Mouse (Mus musculus) left cerebral cortex, postnatal 10 days (tissue): ENCODE measurements at regions not wholly inside any gene's neighbourhood (a gene's known extent, or its start where the extent isn't known, plus 50 kb on each side); places are given as distances from the start of the nearest gene placed in this dataset.

Experiments used
- DNase-seq, 2 experiments: peaks; one replicate each; pipeline ENCODE4 v3.0.0; 2021 to 2022; ENCODE audit warnings: low spot score in 2 of 2, mixed read lengths in 1 of 2; ENCODE audit errors: extremely low spot score in 1 of 2
- intact Hi-C: fragments of 180-260 bp; cut with DNase I; formaldehyde crosslinking; loops from one replicate; pipeline ENCODE4 v1.15.1; 2025

DNA sequence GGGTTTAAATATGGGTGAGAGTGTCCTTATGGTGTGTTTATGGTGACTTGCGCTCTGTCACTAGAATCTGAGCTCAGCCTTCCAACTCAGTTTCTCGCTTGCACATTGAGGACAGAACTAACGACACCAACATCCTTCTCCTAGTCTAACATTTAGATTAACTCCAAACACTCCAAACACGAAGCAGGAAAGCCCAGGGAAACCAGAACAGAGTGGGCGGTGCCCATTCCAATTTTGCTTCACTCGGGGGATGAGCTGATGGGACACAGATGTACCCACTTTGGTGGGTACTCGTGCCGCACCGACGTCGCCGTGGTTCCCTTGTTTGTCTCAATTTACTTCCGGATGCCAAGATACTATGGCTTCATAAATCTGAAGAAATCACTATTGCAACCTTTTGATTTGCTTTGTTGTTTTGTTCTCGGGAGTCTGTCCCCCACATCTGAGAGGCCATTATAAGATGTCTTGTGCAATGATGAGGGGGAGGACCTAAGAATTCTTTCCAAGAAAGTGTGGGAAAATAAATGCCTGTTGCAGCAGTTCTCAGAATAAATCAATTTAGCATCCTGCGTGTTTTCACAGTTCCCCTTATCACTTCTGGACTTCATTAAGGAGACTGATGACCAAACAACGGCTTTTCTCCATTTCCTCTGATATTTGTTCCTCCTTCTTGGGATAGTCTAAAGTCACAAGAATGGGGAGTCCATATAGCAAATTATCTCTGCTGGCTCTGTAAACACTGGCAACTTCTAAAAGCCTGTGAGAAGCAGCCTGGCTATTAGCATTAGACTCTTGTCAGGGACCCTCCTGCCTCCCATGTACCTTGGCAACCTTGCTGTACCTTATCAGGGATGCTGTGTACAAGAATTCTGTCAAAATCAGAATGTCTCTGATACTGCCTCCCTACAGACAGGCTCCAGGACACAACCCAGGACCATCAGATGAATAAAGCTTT lies 96.2 kb upstream of the Klf9 start:
- no peak for DNase-seq
- intact Hi-C loops, result no loop called here

- no peak for DNase-seq
- intact Hi-C loops, result no loop called here
Observed at GRCm38 (mm10) chr19:23051456-23051855, 89.6 kb upstream of the Klf9 start.

DNA sequence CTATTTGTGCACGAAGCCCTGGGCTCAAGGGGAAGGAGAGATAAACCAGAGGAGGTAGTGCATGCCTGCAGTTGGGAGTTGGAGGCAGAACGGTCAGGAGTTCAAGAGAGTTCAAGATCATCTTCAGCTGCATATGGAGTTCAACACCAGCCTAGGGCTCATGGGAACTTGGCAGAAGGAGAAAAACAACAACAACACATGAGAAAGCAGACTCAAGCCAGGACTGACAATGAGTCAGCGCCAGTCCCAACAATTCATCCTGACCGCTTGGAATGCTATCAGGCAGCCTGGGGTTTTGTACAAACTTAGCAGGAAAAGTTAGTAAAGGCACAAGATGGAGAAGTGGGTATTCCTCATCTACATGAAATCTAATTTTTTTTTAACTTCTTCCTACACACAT lies 86.6 kb upstream of the Klf9 start:
- no peak for DNase-seq
- intact Hi-C loops, result no loop called here

DNA sequence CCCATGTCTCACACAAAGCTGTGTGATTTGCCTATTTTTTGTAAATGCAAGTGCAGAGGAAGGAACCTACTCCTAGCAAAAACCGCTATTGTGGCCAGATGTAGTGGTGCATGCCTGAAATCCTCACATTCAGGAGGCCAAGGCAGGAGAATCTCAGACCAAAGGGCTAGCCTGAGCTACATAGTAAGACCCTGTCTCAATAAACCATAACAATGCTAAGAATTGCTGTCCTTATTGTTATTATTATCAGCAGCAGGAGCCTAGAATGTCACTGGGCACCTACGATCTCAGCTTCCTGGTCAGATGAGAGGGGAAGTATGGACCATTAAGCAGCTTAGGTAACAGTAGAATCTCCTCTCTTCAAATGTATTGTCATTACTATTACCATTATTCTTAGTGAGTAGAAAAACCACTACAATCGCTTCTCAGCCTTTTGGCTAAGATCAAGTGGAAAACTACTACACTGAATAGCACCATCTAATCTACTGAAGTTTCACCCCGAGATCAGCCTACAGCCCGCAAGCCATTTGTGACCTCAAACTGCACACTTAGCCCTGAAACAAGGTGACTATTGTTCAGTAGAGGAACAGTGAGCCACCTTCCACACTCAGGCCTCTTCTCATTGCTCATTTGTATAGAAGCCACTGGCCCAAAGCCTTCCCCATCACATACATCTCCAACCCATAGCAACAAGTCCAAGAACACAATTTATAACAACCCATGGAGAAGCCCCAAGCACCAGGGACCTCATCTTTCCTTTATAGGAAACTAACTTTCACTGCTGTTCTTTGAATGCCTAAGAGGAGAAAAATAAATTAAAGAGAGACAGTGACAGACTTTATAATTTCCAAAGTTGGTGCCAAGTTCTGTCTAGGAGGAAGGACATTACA lies 84.9 kb upstream of the Klf9 start:
- intact Hi-C loops, result loop anchor here (2.0 to 5.0 kb wide), 2 partner anchors 79 to 139 kb away; no protein-coding TSS in a partner anchor

DNA sequence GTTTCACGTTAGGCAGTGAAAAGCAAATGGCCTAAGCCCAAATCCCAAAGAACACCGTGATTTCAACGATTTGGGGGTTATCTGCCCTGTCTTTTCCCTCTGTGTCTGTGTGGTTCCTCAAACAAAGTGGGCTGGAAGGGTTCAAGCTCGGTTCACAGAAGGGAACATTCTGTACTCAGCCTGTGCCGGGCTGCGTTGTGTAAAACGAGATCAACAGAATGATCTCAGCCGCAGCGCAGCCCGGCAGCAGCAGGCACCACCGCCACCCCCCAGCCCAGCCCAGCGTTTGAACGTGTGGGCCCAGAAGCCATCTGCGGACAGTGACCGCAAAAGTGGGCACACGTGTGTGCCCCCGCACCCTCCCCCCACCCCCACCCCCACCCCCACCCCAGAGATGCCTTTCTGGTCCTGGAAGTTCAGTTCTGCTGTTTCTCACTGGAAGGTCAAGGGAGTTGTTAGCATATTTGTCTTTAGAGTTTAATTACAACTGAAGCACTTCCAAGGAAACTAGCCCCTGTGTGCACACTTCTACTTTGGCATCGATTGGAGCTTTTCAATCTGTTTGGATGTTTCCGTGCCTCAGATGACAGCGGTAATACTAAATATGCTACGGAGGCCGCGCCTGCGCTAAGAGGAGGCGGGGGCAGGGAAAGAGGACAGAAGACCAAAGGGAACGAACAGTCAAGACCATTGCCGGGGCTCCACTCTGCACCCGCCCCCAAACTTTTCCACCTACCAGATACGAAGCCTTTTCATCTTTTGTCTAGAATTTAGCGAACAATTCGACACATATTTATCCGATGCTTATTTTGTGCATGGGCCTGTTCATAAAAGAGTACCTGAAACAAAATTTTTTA lies 83.9 kb upstream of the Klf9 start:
- intact Hi-C loops, result loop anchor here (2.0 to 5.0 kb wide), 2 partner anchors 78 to 140 kb away; no protein-coding TSS in a partner anchor
- peak; percentile 68 to 85 for DNase-seq

More for the DNA sequence above, 84.9 kb upstream of the Klf9 start:
- DNase-seq, result no peak

GRCm38 (mm10) chr19:23057739-23058501 lies 83.1 kb upstream of the Klf9 start:
- DNase-seq, result no peak
- intact Hi-C loops, result loop anchor here (2.0 to 5.0 kb wide), 2 partner anchors 77 to 141 kb away; no protein-coding TSS in a partner anchor

- DNase-seq, result peak in 1 of 2 experiments; percentile 30
- intact Hi-C loops, result loop anchor here (5.0 kb wide), 1 partner anchor 141 kb away; no protein-coding TSS in a partner anchor
Observed at GRCm38 (mm10) chr19:23058502-23058900, 82.5 kb upstream of the Klf9 start.

DNA sequence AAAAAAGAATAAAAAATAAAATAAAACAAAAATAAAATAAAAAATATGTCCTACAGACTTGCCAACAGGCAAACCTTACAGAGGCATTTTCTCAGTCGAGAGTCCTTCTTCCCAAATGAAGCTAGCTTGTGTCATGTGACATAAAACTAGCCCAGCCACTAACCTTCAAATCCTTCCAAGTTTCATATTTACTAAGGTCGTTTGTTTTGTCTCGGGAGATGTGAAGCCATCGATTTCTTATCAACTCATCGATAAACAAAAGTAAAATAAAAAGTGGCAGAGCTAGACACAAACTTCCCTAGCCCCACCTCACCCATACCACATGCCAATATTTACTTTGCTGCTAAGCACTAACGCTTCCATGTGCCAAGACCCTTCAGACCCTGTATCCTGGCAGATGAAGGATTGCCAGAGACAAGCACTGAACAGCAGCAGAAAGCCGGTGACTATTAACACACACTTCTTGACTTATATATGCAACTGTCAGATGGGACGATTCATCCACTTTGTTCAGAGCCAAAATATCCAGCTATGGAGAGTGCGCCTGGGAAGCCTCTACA lies 79.9 kb upstream of the Klf9 start:
- no peak for DNase-seq
- intact Hi-C loops, result no loop called here

- DNase-seq, result no peak
- intact Hi-C loops, result no loop called here
Observed at GRCm38 (mm10) chr19:23061906-23062305, 79.1 kb upstream of the Klf9 start.

DNA sequence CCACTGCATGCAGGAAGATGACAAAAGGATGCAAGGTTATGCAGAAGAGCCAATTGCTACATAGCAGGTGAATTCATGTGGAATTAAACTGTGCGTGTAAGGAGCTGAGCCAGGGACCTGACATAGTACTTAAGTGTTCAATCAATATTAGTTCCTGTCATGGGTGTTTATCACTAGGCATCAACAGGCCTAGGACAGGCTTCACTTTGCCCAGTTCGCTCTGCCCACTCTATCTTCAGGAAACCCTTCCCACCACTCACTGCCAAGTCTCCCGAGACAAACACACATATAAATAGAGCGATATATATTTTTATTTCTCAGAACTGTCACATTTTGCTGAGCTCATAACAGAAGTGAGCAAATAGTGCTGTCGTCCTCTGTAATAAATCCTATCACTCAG lies 78.2 kb upstream of the Klf9 start:
- intact Hi-C loops, result no loop called here
- DNase-seq, result no peak

DNA sequence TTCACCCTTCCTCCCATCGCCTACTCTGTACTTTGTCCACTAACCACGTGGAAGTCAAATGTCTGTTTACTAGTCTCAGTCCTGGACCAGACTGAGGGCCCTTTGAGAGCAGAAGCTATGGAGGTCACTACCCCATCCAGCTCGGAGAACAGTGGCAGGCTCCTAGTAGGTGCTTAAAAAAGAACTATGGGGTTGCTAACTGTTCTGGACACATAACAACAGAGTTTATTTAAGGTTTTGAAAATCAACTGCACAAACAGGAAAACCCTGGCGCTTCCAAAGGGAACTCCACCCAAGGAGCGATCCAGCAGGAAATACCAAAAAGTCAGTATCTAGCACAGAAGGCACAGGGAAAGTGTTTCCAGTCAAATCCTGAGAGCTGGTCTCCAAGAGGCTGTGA lies 75.5 kb upstream of the Klf9 start:
- intact Hi-C loops, result no loop called here
- no peak for DNase-seq

GRCm38 (mm10) chr19:23066726-23067125 lies 74.3 kb upstream of the Klf9 start:
- intact Hi-C loops, result no loop called here
- DNase-seq, result no peak

DNA sequence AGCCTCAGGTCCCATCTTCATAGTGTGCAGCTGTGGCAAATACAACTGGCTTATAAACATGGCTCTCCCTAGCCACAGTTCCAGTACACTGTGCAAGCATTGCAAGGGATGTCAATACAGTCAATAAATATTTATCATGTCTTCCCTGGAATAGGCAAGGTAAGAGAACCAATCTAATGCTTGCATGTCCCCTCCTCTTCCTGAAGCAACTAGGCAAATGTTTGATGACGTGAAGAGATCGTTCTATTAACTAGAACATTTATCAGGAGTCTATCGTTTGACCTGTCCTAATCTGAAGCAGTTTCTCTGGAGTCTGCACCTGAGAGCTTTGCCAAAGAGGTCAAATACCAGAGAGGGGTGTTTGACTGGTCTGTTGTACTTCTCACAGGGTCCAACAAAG lies 72.4 kb upstream of the Klf9 start:
- intact Hi-C loops, result no loop called here
- DNase-seq, result no peak

- intact Hi-C loops, result no loop called here
- no peak for DNase-seq
Observed at GRCm38 (mm10) chr19:23069656-23070055, 71.4 kb upstream of the Klf9 start.

- DNase-seq, result no peak
- intact Hi-C loops, result no loop called here
Observed at GRCm38 (mm10) chr19:23071000-23071399, 70.0 kb upstream of the Klf9 start.

DNA sequence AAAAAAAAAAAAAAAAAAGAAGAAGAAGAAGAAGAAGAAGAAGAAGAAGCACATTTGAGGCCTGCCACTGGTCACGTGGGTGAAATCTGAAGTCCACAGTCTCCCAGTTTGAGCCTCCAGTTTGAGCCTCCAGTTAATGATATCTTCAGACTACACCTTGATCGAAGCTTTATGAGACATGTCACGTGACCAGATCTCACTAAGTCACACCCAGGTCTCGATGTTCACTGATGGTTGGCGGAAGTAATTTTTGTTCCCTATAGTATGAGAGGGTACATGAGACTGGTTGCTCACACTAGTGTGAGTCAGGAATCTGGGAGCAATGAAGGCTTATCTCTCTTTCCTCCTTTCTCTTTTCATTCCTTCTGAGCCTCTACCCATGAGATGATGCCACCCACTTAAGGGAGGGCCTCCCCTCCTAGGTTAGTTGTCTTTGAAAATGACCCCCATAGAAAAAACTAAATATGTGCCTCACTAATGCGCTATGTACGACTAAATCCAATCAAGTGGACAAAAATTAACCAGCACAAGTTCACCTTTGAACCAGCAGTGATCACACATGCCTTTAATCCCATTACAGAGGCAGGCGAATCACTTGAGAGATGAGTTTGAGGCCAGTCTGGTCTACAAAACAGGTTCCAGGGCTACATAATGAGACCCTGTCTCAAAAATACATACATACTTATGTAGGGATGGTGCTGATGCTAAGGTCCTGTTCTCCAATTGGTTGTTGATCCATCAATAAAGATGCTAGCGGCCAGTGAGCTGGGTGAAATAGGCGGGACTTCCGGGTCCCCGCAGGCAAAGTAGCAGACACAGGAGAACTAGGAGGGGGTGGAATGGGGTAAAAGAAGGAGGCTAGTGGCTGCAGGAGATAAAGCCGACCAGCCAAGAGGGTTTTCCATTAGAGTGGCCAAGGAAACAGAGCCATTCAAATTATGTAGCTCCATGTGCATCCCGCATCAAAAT lies 66.1 kb upstream of the Klf9 start:
- intact Hi-C loops, result no loop called here
- no peak for DNase-seq

GRCm38 (mm10) chr19:23075790-23076189 lies 65.2 kb upstream of the Klf9 start:
- DNase-seq, result peak in 1 of 2 experiments; percentile 23
- intact Hi-C loops, result no loop called here
